Mouse (Mus musculus): ENCODE results near the gene Gm21188. TPM values are rescaled to one million over a fixed set of nuclear protein-coding genes. Genes with fewer than 3 reads are reported as not detected.
"Not testable (repeated sequence)": the region's sequence is repeated elsewhere in the genome, so short reads cannot be mapped to it uniquely, and the experiment has no call there.

Gene Gm21188
- polyA plus RNA-seq, 1 experiment from 2014 or later = not detected

GRCm38 (mm10) chr13:120021477-120021876, 30.5 kb downstream of the Gm21188 start:
- WGBS = no CpG with 5 or more reads among the region's 1 CpGs
- TF ChIP-seq CTCF (IDR thresholded peaks at IDR 0.05; ENCODE audit: low read depth) = peak; percentile 54
- H3K27me3 ChIP-seq (replicated peaks; ENCODE audit: control insufficient read depth, insufficient read depth, low read length); H3K27ac ChIP-seq (ENCODE audit: low read depth, low read length); H3K4me2 ChIP-seq (replicated peaks; ENCODE audit: low read depth); H3K4me1 ChIP-seq (replicated peaks; ENCODE audit: control insufficient read depth, insufficient read depth, low read length); H3K9ac ChIP-seq (ENCODE audit: low read depth, low read length); H3K9me3 ChIP-seq (ENCODE audit: control insufficient read depth); H3K4me3 ChIP-seq (ENCODE audit: low read depth, low read length); ATAC-seq; H3K36me3 ChIP-seq (ENCODE audit: control insufficient read depth, insufficient read depth): not testable (repeated sequence)

GRCm38 (mm10) chr13:120015348-120016007, 36.5 kb downstream of the Gm21188 start:
- H3K36me3 ChIP-seq (ENCODE audit: control insufficient read depth, insufficient read depth); H3K27me3 ChIP-seq (replicated peaks; ENCODE audit: control insufficient read depth, insufficient read depth, low read length); H3K9me3 ChIP-seq (ENCODE audit: control insufficient read depth); H3K9ac ChIP-seq (ENCODE audit: low read depth, low read length); H3K27ac ChIP-seq (ENCODE audit: low read depth, low read length); H3K4me3 ChIP-seq (ENCODE audit: low read depth, low read length); H3K4me1 ChIP-seq (replicated peaks; ENCODE audit: control insufficient read depth, insufficient read depth, low read length); H3K4me2 ChIP-seq (replicated peaks; ENCODE audit: low read depth); ATAC-seq: not testable (repeated sequence)
- 2% methylated on average over 6 of the region's 32 CpGs for WGBS

- not testable (repeated sequence) for H3K4me2 ChIP-seq (replicated peaks; ENCODE audit: low read depth); H3K27me3 ChIP-seq (replicated peaks; ENCODE audit: control insufficient read depth, insufficient read depth, low read length); H3K27ac ChIP-seq (ENCODE audit: low read depth, low read length); H3K36me3 ChIP-seq (ENCODE audit: control insufficient read depth, insufficient read depth); ATAC-seq; H3K9ac ChIP-seq (ENCODE audit: low read depth, low read length); H3K9me3 ChIP-seq (ENCODE audit: control insufficient read depth); H3K4me3 ChIP-seq (ENCODE audit: low read depth, low read length); H3K4me1 ChIP-seq (replicated peaks; ENCODE audit: control insufficient read depth, insufficient read depth, low read length)
- WGBS = no CpG with 5 or more reads among the region's 2 CpGs
Observed at GRCm38 (mm10) chr13:120013962-120014361, 38.0 kb downstream of the Gm21188 start.

GRCm38 (mm10) chr13:120013544-120013943, 38.5 kb downstream of the Gm21188 start:
- ATAC-seq = not testable (repeated sequence)

GRCm38 (mm10) chr13:120010068-120010467, 41.9 kb downstream of the Gm21188 start:
- not testable (repeated sequence) for H3K4me1 ChIP-seq (replicated peaks; ENCODE audit: control insufficient read depth, insufficient read depth, low read length); H3K4me2 ChIP-seq (replicated peaks; ENCODE audit: low read depth); H3K4me3 ChIP-seq (ENCODE audit: low read depth, low read length); H3K9ac ChIP-seq (ENCODE audit: low read depth, low read length); H3K27me3 ChIP-seq (replicated peaks; ENCODE audit: control insufficient read depth, insufficient read depth, low read length); H3K9me3 ChIP-seq (ENCODE audit: control insufficient read depth); H3K27ac ChIP-seq (ENCODE audit: low read depth, low read length); ATAC-seq; H3K36me3 ChIP-seq (ENCODE audit: control insufficient read depth, insufficient read depth)

More at GRCm38 (mm10) chr13:120013544-120013943, 38.5 kb downstream of the Gm21188 start:
- not testable (repeated sequence) for H3K9ac ChIP-seq (ENCODE audit: low read depth, low read length); H3K4me1 ChIP-seq (replicated peaks; ENCODE audit: control insufficient read depth, insufficient read depth, low read length); H3K36me3 ChIP-seq (ENCODE audit: control insufficient read depth, insufficient read depth); H3K9me3 ChIP-seq (ENCODE audit: control insufficient read depth); H3K27ac ChIP-seq (ENCODE audit: low read depth, low read length); H3K27me3 ChIP-seq (replicated peaks; ENCODE audit: control insufficient read depth, insufficient read depth, low read length); H3K4me2 ChIP-seq (replicated peaks; ENCODE audit: low read depth); H3K4me3 ChIP-seq (ENCODE audit: low read depth, low read length)
- no CpG with 5 or more reads among the region's 5 CpGs for WGBS

GRCm38 (mm10) chr13:119999215-119999614, 52.8 kb downstream of the Gm21188 start:
- not testable (repeated sequence) for H3K4me1 ChIP-seq (replicated peaks; ENCODE audit: control insufficient read depth, insufficient read depth, low read length); ATAC-seq; H3K27me3 ChIP-seq (replicated peaks; ENCODE audit: control insufficient read depth, insufficient read depth, low read length); H3K9me3 ChIP-seq (ENCODE audit: control insufficient read depth); H3K4me2 ChIP-seq (replicated peaks; ENCODE audit: low read depth); H3K36me3 ChIP-seq (ENCODE audit: control insufficient read depth, insufficient read depth); H3K9ac ChIP-seq (ENCODE audit: low read depth, low read length); H3K27ac ChIP-seq (ENCODE audit: low read depth, low read length); H3K4me3 ChIP-seq (ENCODE audit: low read depth, low read length)
- WGBS = no CpG with 5 or more reads among the region's 4 CpGs

- H3K4me3 ChIP-seq (ENCODE audit: low read depth, low read length); H3K9ac ChIP-seq (ENCODE audit: low read depth, low read length); ATAC-seq; H3K27ac ChIP-seq (ENCODE audit: low read depth, low read length); H3K9me3 ChIP-seq (ENCODE audit: control insufficient read depth); H3K4me1 ChIP-seq (replicated peaks; ENCODE audit: control insufficient read depth, insufficient read depth, low read length); H3K36me3 ChIP-seq (ENCODE audit: control insufficient read depth, insufficient read depth); H3K27me3 ChIP-seq (replicated peaks; ENCODE audit: control insufficient read depth, insufficient read depth, low read length); H3K4me2 ChIP-seq (replicated peaks; ENCODE audit: low read depth): not testable (repeated sequence)
- WGBS = no CpG with 5 or more reads among the region's 22 CpGs
Observed at GRCm38 (mm10) chr13:119998442-119999086, 53.4 kb downstream of the Gm21188 start.

- not testable (repeated sequence) for H3K27me3 ChIP-seq (replicated peaks; ENCODE audit: control insufficient read depth, insufficient read depth, low read length); H3K9ac ChIP-seq (ENCODE audit: low read depth, low read length); H3K27ac ChIP-seq (ENCODE audit: low read depth, low read length); ATAC-seq; H3K4me1 ChIP-seq (replicated peaks; ENCODE audit: control insufficient read depth, insufficient read depth, low read length); H3K36me3 ChIP-seq (ENCODE audit: control insufficient read depth, insufficient read depth); H3K4me2 ChIP-seq (replicated peaks; ENCODE audit: low read depth); H3K9me3 ChIP-seq (ENCODE audit: control insufficient read depth); H3K4me3 ChIP-seq (ENCODE audit: low read depth, low read length)
- no CpG with 5 or more reads among the region's 10 CpGs for WGBS
Observed at GRCm38 (mm10) chr13:119991917-119992496, 60.0 kb downstream of the Gm21188 start.

- H3K27ac ChIP-seq (ENCODE audit: low read depth, low read length); H3K9ac ChIP-seq (ENCODE audit: low read depth, low read length); H3K27me3 ChIP-seq (replicated peaks; ENCODE audit: control insufficient read depth, insufficient read depth, low read length); H3K4me2 ChIP-seq (replicated peaks; ENCODE audit: low read depth); ATAC-seq; H3K9me3 ChIP-seq (ENCODE audit: control insufficient read depth); H3K4me3 ChIP-seq (ENCODE audit: low read depth, low read length); H3K4me1 ChIP-seq (replicated peaks; ENCODE audit: control insufficient read depth, insufficient read depth, low read length); H3K36me3 ChIP-seq (ENCODE audit: control insufficient read depth, insufficient read depth): not testable (repeated sequence)
- WGBS = no CpG with 5 or more reads among the region's 13 CpGs
Observed at GRCm38 (mm10) chr13:119991264-119991663, 60.7 kb downstream of the Gm21188 start.
